Mouse (Mus musculus): ENCODE measurements around the gene Znrf3.

The Znrf3 gene

GRCm38 (mm10) chr11:5442590-5443021 is 2.0 kb downstream of the Znrf3 start:
- DNase-seq (ENCODE audit: low spot score) = no peak

DNA sequence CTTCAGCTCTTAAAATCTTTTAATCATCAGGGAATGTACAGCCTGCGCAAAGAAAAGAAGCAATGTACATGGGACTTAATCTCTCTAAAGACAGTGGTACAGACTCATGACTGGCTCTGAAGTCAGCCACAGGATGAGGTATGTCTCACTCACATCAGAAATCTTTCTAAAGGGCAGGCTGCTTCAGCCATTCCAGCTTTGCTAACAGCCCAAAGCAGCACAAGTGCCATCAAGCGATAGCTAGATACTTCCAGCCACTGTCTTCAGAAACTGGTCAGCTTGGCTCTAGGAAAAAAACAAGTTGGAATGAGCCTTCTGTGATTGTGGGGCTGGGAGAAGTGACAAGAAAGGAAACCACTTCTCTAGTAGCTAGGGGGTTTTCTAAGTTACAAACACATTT is 7.0 kb downstream of the Znrf3 start:
- DNase-seq (ENCODE audit: low spot score) = no peak

DNA sequence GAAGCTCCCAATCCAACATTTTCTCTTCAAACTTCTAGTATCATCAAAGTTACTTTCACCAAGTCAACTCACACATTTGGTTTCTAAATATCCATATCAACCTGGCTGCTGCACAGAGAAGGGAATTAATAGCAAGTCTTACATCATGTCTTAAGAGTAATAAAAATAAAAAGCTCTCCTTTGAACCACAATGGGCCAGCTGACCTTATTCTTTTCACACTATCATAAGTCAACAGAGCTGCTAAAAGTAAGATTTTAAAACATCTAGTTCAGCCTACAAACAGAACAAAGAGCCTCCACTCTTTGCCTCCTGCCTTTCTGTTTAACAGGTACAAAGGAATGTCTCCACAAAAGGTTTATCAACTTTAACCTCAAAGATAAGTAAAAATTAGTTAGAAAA is 7.7 kb downstream of the Znrf3 start:
- DNase-seq (ENCODE audit: low spot score) = no peak

- DNase-seq (ENCODE audit: low spot score) = no peak
These were observed 9.2 kb downstream of the Znrf3 start for GRCm38 (mm10) chr11:5435493-5435892.

DNA sequence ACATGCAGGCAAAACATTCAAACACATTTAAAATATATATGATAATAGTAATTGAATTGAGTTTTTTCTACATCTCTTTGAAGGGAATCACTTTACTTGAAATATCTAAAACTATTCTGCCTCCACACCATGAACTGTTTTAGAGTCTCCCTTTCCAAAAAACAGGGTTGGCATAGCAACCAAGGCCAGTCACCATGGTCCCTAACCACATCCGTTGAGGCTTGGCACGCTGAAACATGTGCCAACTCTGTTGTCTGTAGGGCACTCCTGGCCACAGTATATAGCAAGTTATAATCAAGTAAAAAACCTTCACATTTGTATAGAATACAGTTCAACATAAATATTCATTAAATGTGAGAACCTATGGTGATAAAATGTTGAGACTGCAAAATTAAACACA is 12.3 kb downstream of the Znrf3 start:
- no peak for DNase-seq (ENCODE audit: low spot score)

DNA sequence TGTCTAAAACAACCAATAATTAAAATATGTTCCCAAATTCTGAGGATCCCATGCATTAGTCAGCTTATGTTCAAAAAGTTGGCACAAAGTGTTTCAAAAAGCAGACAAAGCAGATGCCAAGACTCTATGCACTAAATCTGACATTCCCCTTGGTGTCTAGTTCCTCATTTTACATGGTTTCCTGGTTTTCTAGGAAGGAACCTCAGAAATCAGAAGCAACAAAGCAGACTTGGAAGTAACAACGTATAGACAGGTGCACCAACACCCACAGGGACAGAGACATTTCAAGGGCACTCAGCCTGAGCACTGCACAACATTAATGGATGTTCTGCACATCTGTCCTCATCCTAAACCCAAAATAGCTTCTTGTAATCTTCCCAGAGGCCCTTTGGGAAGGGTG is 13.8 kb downstream of the Znrf3 start:
- no peak for DNase-seq (ENCODE audit: low spot score)

GRCm38 (mm10) chr11:5429396-5430190 is 15.1 kb downstream of the Znrf3 start:
- no peak for DNase-seq (ENCODE audit: low spot score)

DNA sequence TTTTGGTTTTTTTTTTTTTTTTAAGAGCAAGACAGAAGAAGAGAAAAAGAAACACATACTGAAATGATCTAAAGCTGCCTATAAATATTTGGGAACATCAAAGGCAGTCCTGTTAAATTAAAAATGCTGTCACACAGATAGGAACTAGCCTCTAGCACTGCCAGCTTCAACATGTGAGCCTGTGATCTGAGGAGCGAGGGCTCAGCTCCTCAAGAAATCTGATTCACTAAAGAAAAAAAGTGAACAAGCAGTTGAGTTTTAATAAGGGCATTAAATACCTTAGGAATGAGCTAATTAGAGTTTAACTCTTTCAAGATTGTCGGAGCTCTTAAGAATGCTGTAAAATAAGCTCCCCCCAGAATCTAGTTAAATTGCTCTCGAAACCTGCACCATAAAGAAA is 17.4 kb downstream of the Znrf3 start:
- no peak for DNase-seq (ENCODE audit: low spot score)

- DNase-seq (ENCODE audit: low spot score) = no peak
These were observed 18.3 kb downstream of the Znrf3 start for GRCm38 (mm10) chr11:5426317-5426716.

DNA sequence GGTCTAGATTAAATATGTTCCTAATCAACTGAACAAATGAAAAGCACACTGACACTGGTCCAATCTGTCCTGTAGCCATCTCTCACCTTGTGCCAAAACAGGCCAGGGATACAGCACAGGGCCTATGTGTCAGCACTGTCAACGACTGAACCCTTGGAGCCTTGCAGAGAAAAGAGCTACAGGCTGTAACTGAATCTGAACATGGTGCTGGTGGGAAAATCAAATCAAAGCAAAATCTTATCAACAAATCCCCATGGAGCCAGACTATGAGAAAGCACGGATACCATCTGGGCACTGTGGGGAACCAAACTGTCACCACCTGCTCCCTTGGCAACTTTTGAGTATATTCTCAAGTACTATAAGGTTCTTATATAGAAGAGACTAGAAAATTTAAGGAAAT is 19.5 kb downstream of the Znrf3 start:
- DNase-seq (ENCODE audit: low spot score) = peak; percentile 64

DNA sequence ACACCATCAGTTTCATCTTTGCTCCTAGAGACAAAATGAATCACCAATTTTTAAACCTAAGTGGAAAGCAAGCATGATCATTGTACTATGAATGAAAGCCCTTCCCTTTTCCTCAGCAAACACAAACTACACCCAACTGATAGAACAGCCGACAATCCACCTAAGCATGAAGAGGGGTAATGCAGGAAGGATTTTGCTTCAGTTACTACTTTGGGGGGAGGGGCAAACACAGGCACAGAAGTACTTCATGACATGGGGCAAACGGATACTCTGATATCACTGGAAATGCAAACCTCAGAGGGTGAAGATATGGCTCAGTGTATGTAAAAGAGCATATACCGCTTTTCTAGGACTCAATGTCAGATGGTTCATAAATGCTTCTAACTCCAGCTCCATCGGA is 20.5 kb downstream of the Znrf3 start:
- DNase-seq (ENCODE audit: low spot score) = no peak

- no peak for DNase-seq (ENCODE audit: low spot score)
These were observed 21.6 kb downstream of the Znrf3 start for GRCm38 (mm10) chr11:5423000-5423399.

DNA sequence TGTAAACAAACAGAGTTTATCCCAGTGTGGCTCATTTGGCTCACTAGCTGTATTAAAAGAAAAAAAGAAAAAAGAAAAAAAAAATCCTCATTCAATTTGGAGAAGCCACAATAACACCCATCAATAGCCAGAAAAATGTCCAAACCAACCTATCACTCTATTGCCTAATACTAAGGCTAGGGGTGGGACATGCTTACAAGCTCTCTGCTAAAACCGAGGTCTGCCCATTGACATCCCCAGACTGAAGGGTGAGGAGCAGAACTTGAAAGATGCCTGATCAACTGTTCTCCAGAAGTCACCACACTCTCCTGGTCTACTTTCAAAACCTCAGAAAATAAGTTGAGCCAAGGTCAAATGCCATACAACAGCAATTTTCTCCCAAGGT is 22.4 kb downstream of the Znrf3 start:
- DNase-seq (ENCODE audit: low spot score) = no peak

- peak; percentile 26 for DNase-seq (ENCODE audit: low spot score)
These were observed 23.0 kb downstream of the Znrf3 start for GRCm38 (mm10) chr11:5421506-5422251.

DNA sequence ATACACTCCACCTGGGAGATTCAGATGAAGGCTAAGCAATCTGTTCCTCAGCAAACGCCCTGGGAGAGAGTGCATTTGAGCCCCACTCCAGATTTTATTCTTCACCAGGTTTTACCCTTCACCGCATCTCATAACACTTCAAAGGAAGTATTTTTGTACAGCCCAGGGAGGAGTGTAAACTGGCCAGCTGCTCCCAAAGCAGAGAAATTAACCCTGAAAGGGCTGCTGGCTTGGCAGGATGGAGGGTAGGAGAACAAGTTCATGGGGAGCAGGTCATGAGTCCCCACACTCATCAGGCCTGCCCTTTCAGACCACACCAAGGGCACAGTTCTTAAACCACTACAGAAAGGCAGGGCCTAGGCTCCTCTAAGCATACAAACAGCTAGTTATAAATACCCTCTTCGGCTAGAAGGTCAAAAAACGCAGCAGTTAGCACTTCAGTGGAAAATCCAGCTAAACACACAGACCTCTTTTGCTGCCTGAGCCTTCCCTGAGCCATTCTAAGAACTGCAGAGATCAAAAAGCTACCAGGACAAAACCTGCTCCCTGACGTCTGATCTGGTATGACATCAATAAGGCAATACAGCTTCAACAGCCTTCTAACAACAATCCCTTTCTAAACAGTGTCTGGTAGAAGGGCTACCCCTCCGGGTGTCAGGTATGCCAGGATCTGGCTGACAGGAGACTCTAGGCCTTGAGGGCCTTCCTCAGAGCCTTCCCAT is 28.9 kb downstream of the Znrf3 start:
- DNase-seq (ENCODE audit: low spot score) = no peak

DNA sequence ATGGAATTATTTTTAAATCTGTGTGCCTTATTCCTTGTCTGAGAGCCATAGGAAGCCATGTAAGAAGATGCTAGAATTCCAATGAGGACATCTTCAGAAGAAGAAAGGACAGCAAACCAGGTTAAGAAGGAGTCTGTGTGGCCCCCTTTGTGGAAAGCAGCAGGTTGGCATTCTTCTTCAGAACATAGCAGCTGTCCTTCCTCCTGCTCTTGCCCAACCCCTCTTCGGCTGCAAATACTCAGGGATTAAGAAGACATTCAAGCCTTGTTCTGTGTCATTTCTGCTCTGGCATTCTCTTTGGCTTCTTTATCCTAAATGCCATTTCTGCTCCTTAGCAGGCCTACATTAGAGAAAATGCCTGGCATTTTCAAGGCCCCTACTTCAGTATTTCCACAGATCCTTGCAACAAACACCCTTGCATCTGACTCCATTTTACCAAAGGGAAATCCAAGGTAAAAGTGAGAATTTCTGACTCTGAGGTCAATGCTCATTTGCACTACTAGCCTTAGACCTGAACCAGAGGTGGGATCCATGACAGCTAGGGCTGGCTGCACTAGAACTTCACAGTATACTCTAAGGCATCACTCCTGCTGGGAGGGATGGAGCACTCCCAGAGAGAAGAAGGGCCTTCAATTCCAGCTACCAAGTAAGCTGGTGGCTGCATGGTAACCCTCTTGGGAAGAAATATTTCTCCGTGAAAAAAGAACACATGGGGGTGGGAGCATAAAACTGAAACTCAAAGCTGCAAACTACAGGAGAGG is 29.6 kb downstream of the Znrf3 start:
- DNase-seq (ENCODE audit: low spot score) = no peak

GRCm38 (mm10) chr11:5412644-5413190 is 31.9 kb downstream of the Znrf3 start:
- no peak for DNase-seq (ENCODE audit: low spot score)

DNA sequence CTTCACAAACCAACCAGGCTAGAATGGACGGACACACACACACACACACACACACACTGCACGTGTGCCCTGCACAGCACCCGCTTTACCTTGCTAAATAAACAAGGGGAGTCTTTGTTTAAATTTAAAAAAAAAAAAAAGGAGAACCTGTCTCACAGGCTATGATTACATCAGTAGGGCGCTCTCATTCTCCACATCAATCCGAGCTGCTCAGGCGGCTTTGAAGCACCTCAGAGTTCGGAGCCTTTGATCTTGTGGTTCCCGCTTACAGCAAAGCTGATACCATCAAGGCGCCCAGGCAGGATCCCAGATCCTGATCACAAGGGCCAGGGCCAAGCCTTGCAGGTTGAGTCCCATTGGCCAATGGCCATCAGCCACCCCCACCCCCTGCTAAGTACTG is 33.1 kb downstream of the Znrf3 start:
- no peak for DNase-seq (ENCODE audit: low spot score)

DNA sequence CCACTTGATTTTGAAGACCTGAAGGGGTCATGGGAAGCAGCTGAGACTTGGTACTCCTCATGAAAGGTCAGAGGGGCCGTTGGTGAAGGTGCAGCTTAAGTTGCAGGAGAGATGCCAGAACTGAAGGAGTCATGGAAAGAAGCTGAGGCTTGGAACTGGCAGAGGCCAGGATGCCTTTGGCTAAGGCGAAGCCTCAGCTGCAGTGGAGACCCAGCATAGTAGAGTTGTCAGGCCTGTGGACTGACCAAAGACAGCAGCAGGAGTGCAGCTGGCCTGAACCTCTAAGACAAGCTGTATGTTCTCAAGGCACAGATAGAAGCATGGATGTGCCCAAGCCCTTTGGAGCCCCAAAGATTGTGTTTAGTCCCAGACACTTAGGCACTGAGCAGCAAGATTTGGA is 40.5 kb downstream of the Znrf3 start:
- no peak for DNase-seq (ENCODE audit: low spot score)

DNA sequence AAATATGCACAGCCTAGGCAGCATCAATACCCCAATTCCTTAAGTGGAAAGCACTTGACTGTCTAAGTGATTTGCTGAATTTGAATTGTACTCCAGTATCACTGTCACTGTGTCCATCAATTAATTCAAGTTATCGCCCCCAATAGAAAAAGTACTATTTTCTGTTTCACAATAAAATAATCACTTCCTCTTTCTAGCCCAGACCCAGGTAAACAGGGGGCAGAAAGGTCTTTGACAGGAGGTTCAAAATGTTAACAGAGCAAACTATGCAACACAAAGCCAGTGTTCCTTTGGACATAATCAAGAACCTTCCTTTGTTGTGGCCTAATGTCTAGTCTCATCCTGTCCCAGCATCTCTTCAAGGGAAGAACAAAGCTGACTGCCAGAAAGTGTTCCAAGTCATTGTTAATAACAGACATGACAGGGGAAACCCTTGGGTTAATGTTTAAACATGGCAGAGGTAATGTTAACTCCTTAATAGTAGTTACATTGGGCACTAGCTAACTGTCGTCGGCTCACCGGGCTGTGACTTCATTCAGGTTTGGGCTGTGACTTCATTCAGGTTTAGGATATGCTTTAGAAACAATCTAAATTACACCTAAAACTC is 42.4 kb downstream of the Znrf3 start:
- DNase-seq (ENCODE audit: low spot score) = no peak

DNA sequence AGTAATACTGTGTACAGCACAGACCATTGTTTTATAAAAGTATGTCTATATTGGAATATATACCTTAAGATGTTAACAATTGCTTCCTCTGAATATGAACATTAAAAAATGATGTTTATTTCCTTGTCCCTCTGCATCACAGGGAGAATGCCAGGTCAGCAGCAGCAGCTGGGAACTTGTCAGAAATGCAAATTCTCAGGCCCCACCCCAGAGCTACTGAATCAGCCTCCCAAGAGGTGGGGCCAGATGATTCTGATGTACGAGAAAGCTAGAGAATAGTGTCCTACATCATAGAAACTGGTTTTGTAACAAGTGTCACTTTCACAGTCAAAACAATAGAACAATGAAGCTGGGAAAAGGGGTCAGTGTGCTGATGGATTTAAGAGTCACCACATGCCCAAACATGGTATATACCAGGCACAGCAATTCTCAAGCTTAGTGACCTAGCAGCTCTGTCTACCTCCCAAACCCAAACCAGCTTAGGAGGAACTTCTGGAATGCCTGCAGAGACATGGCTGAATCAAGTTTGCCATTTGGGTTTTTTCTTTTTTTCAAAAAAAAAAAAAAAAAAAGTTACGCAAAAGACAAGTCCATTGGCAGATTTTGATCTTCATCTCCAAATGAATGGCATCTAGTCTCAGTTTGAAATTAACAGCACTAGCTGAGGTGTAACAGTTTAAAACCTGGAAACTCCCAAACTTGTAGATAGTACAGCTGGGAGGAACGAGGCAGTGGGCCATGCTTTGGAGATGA is 46.2 kb downstream of the Znrf3 start:
- no peak for DNase-seq (ENCODE audit: low spot score)
